Mouse (Mus musculus): ENCODE measurements around the gene Fabp1.

Gene Fabp1

DNA sequence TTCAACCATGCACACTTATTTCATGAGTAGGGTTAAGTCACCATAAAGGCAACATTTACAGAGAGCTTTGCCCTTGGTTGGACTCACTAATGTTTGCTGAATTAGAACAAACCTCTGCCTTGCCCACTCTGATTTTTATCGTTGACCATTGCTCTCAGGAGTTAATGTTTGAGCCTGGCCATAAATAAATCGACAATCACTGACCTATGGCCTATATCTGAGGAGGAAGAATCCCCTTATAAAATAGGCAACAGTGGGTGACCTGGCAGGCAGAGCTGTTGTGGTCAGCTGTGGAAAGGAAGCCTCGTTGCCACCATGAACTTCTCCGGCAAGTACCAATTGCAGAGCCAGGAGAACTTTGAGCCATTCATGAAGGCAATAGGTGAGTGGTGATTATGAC, at the start of gene Fabp1:
TSS of gene Fabp1 (plus strand) at position 216 of the 400 bp plus-strand sequence.
- no peak for DNase-seq (ENCODE audit: low read depth, low spot score)

DNA sequence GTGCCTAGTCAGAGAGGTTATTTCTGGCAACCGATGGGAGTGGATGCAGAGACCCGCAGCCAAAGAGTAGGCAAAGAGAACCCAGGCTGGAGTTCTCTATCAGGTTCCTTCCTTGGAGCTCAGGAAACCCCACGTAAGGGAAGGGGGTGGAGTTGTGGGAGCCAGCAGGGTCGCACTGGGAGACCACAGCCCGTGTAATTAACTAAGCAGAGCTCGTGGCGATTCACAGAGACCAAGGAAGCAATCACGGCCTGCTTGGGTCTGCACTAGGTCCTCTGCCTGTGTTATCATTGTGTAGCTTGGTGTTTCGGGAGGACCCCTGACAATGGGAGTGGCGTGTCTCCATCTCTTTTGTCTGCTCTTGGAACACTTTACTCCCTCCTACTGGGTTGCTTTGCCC, 48.5 kb upstream of the Fabp1 start:
- DNase-seq (ENCODE audit: low read depth, low spot score) = no peak

DNA sequence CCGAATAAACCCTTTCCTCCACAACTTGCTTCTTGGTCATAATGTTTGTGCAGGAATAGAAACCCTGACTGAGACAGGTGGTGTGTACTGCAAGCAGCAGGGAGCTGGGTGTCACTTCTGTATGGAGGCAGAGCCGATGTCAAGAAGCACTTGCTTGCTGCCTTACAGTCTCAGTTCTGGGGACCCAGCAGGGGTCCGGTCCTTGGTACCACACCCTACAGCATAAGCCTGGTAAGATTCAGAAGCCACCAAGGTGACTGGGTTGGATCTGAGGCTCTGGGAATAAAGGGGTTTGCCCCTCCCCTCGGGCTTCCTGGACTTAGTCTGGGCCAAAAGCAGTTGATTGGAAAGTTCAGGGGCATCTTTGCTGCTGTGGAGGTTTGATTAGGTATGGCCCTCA, 46.1 kb upstream of the Fabp1 start:
- DNase-seq (ENCODE audit: low read depth, low spot score) = no peak

DNA sequence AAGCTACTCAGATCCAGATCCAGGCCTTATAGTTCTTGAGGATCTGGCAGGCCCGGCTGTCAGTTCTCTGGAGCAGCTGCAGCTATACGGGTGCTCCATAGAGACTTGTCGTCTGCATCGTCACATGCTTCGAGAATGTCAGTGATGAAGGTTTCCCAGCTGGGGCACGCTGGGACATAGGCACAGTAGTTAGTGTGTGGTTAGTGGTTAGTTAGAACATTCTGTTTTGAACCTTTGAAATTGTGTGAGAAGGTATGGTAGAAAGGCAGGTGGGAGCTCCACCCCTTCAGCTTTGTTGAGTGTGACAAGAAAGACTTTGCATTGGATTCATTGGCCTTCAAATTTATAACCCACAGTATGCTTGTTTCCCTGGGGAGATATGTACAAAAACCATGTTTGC, 44.8 kb upstream of the Fabp1 start:
- DNase-seq (ENCODE audit: low read depth, low spot score) = no peak

DNA sequence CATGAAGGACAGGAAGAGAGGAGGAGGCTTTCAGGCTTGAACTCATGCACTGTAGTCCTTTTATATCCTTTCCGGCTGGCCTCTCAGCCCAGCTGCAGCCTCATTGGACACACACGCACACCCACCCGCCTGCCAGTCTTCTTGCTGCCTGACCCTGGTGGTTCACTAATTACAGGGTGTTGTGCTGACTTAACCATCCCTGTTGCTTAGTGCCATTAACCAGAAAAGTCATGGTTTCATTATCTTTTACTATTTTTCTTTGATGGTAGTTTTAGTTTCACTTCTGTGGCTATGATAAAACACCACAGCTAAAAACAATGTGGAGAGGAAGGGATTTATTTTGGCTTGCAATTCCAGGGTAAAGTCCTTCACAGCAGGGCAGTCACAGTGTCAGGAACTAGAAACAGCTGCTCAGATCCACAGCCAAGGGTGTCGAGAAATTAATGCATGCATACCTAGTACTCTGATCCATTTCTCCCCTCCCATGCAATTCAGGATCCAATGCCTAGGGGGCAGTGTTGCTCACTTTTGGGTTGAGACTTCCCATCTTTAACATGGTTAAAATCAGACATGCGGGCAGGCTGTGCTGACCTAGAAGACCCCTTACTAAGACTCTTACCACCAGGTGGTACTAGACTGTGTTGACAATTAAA, 42.8 kb upstream of the Fabp1 start:
- DNase-seq (ENCODE audit: low read depth, low spot score) = no peak

DNA sequence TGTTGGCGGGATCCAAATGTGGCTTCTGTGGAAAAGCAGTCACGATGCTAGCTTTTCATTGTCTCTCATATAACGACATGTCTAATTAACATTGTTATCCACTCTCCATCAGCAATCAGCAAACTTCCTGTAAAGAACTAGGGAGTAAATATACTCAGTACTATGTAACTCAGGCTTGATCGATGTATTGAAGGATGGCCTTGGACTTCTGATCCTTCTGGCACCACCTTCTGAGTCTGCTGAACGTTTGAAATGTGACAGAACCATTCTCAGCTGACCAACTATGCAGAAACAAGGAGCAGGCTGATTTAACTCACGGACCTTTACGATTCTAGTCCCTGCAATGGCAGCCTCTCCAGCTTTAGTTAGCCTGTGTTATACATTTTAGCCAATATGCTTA, 38.3 kb upstream of the Fabp1 start:
- no peak for DNase-seq (ENCODE audit: low read depth, low spot score)

DNA sequence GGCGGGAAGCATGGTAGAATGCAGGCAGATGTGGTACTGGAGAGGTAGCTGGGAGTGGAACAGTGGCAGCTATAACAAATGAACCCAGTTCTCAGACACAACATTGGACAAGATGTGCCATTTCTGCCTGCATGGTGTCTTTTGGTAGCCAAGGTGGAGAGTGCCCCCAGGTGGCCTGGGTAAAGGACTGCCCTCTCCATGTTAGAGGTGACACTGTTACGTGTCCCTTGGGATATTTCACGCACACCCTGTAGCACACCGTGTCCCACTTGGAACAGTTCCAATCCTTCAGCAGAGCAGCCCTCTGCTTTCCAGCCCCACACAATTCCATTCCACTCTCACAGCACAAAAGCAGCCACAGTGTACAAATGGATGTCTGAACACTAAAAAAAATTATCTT, 37.4 kb upstream of the Fabp1 start:
- DNase-seq (ENCODE audit: low read depth, low spot score) = no peak

DNA sequence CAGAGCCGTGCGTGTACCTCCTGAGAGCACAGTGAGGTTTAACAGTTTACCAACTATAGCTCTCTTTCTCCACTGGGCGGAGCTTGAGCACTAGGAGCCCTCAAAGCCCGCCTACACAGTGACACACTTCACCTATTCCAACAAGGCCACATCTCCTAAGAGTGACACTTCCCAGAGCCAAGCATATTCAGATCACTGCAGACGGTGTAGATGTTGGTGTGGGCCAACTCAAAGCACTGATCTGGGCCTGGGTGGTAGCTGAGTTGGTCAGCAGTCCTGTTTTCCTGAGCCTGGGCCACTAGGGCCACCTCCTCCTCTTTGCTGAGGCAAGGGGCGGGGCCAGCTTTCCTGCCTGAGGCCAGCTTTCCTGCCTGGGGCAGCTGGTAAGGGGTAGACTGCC, 35.2 kb upstream of the Fabp1 start:
- no peak for DNase-seq (ENCODE audit: low read depth, low spot score)

DNA sequence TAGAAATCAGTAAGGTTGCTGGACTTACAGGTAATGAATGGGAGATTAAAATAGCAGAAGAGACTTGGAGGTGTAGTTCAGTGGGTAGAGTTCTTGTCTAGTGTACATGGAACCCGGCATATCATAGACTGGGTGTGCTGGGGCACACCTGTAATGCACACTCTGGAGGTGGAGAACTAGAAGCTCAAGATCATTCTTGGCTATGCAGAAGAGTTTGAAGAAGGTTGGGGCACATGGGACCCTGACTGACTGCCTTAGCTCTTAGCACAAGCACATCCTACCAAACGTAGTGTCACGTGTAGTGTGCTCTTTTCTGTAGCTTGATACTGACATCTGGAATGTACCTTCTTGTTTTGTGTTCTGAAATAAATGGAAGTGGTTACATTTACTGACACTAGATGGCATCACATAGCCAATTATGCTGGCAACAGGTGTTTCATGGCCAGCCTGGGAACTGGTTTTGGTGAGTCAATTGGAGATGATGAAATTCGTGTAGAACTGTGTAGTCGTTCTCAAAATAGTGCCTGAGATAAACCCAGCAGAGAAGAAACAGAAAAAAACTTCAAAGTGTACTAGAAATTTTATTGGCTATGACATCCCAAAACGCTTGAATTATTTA, 33.0 kb upstream of the Fabp1 start:
- DNase-seq (ENCODE audit: low read depth, low spot score) = no peak

DNA sequence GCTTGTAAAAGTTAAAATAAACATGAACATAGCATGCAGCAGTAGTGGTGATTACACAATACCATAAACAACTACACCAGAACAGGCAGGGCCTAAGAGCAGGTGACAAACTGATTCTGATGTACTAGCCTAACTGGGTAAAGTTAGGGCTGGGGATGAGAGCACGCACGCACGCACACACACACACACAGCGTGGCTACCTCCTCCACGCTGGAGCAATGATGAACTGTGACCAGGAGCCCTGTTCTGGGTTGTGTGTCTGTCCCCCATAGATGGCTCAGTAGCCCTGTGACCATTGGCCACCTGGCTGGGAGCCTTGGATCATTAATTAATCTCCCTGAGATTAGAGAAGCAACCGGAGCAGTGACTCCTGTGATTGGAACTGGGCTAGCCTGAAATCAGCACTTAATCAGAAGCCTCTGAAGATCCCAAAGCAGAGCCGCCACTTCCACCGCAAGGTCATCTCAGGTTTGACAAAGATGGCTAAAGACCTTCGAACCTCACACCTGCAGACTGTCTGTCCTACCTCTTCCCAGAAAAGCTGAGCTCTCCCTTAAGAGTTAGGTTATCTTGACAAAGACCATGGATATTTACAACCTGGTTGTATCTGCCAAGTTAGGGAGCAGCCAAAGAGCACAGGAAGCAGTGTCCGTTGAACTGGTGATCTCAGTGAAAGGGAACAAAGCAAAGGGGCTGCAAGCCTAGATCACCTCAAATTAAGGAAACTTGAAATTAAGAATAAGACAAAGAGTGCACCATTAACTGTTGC, 26.6 kb upstream of the Fabp1 start:
- DNase-seq (ENCODE audit: low read depth, low spot score) = no peak

DNA sequence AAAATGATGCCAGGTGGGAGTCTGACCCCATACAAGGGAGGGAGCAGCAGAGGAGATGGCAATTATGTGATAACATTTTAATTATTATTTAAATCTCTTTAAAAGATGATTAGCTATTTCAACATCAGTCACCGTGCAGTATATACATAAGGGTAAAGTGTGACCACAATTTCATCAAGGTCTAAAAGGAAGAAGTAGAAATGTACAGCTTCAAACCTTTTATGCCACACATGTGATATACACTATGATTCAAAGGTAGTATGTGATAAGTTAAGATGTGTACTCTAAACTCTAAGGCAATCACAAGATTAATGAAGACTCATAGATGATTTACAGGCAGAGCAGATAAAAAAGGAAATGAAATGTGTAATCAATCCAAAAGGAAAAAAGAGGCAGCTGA, 19.0 kb upstream of the Fabp1 start:
- DNase-seq (ENCODE audit: low read depth, low spot score) = no peak

DNA sequence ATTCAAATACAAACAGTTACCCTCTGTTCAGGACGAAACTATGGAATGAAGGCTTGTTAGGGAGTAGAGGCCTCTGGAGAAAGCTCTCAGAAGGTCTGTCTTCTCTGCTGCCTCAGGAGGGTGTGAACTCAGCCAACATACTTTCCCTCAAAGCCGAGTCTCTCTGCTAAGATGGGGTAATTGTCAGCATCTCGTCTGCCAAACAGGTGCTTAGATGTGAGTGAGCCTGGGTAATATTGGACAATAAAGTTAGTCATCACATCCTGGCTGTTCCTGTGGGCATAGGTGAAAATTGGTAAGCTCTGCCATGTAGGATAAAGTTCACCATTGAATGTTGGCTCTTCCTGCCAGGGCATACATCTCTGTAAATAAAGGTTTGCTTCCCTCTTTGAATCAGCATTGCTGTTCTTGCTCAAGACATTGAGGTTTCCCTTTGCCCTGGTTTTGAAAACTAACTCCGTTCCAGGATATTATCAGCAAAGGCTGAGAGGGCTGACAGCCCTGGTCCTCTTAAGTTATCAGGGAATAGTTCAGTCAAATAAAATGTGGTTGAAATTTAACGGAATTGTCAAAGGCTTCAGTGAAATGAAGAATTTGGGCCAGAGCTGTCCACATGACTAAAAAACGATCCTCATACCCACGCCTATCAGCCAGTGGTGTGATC, 14.6 kb upstream of the Fabp1 start:
- no peak for DNase-seq (ENCODE audit: low read depth, low spot score)

DNA sequence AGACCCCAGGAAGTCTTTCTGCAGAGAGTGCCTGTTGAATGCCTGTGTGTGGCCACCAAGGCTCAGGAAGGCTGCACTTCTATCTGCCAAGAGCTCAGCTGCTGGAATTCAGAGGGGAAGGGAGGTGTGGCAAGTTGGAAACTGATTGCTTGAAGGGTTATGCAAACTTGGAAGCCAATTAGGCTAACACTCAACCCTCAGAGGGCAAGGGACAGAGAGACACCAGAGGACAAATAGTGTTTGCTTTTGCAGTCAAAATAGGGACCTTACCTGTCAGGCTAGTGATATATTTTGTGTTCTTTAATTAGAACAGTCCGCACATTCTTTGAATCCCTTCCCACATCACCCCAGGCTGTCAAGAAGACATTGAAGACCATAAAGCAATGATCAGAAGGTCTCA, 10.0 kb upstream of the Fabp1 start:
- DNase-seq (ENCODE audit: low read depth, low spot score) = no peak

DNA sequence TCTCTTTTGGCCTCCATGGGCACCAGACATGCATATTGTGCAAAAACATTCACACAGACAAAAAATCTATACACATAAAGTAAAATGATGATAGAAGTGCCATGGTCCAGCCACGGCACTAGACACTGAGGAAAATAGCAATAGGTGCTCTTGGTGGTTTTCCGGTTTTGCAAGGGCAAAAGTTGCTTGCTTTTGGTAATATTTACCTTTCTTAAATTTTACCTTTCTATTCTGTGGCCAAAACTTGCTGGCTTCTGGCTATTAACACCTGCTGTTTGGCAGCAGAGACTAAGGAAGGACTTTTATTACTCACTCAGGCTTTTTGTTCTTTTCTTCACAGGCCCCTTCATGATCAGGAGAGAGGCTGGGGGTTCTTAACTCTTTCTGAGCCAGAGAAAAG, 9.1 kb upstream of the Fabp1 start:
- DNase-seq (ENCODE audit: low read depth, low spot score) = no peak

DNA sequence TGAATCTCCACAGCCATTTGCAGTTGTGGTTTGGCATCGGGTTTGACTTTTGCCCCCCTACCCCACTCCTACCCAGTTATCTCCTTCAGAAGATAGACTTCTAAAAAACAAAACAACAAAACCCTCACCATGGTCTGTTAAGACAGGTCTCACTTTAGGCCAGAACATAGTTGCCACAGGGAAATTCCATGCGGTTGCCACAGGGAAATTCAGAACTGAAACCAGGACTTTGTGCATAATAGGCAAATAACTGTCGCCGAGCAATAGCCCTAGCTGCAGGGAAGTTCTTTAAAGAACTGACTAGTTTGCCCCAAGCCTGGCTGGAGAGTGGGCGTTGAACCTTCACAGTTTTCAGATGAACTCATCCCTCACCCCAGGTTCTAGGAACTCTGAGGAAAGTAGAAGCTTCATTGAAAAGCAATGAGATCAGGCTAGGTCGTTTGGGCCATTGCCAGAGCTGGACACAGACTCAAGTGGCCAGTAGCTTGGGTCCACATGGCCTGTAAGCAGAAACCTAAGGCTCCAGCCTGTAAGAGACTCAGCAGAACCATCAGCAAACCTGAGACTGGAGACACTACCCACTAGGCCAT, 6.4 kb upstream of the Fabp1 start:
- no peak for DNase-seq (ENCODE audit: low read depth, low spot score)

DNA sequence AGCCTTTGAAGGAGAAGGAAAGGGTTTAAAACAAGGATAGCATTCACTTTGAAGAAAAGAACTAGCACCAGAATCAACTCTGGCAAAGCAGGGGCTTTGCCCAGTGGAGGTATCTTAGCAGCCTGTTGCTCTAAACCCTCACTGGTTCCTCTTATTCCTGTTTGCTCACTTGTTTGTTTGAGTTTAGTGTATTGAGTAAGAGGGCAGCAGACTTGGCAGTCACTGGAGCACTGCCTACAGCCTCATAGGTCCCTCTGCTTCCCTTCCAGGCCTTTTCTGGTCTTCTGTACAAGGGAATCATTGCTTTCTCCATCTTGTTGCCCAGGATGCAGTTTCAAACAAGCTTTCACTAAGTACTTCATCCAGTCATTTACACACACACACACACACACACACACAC, 3.5 kb upstream of the Fabp1 start:
- no peak for DNase-seq (ENCODE audit: low read depth, low spot score)

DNA sequence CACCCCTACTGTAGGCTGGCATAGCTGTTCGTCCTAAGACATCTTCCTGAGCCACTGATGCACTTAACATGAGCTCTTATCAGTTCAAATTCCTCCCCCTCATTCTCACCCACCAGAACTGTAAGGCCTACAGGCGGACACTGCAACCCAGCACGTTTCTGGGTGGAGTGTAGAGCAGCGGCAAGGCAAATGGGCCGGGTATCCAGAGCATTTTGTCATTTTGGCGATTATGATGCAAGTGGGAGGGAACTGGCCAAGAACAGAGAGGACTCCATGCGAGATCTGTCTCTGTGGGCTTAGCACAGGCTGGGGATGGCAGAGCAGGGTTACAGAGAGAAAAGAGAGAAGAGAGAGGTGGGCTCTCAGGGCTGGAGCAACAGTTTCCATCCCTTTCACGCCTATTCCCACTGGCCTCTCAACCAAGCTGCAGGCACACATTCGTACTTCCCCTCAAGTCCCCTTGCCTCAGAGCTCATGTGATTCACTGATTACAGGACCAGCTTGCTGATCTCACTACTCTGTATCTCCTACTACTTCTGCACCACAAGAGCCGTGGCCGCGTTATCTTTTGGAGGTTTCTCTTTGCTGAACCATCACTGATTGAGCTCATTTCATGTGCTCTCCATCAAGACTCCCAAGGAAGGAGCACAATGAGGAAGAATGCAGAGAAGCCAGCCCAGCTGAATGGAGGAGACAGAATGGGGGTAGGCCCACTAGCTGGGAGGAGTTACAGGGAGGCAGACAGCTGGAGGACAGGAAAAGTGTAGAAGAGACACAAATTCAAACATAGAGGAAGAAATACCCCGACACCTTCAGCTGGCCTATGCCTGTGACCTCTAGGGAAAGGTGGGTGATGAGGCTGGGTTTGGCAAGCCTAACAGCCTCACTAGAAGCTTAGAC, 1.7 kb upstream of the Fabp1 start:
- DNase-seq (ENCODE audit: low read depth, low spot score) = no peak

DNA sequence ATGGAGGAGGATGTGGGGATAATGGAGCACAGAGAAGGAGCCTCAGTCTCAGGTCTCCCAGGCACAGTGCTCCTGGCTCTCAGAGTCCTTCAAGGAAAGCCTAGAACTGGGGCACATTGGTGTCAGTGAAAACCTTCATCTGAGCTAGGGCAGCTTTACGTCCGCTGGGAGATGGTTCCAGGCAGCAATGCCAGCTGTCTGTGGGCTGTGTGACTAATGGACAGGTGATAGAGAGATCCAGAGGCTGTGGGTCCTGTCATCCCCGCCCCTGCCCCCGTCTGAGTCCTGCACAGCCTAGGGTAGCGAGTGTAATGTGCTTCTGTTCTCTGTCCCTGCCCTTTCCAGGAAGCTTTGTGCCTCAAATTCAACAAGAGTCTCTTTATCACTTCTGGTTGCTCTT, 2.3 kb downstream of the Fabp1 start:
- no peak for DNase-seq (ENCODE audit: low read depth, low spot score)

DNA sequence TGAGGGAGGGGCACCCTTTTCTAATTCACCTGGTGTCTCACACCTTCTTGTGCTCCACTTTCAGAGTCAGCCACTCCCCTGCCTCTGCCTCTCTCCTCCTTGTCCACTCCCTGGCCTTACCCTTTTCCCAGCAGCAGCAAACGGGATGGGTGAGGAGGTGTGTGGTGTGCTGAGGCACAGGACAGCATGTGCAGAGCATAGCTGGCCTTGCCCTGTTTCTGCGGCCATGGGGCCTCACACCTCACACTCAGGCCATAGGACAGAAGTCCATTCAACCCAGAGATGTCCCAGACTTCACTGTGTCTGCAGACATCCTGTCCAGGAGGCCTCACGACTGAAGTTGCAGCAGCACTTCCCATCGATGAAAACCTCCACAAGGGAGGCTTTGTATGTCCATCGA, 4.0 kb downstream of the Fabp1 start:
- DNase-seq (ENCODE audit: low read depth, low spot score) = no peak

DNA sequence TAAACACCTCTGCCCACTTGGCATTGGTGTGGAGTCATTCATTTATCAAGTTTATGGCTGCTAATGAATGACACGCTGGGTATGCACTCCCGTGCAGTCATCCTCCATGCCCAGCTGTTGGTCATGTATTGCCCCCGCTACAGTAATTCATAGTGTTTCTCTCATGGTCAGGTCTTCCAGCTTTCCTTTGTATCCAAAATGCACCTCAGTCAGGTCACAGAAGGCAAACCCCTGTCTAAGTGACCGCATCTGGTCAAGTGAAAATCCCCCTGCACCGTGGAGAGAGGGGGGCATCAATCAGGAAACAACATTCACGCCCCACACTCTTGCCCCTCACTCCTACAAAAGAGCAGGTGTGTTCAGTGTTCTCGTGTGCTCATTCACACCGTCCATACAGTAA, 4.5 kb downstream of the Fabp1 start:
- no peak for DNase-seq (ENCODE audit: low read depth, low spot score)

DNA sequence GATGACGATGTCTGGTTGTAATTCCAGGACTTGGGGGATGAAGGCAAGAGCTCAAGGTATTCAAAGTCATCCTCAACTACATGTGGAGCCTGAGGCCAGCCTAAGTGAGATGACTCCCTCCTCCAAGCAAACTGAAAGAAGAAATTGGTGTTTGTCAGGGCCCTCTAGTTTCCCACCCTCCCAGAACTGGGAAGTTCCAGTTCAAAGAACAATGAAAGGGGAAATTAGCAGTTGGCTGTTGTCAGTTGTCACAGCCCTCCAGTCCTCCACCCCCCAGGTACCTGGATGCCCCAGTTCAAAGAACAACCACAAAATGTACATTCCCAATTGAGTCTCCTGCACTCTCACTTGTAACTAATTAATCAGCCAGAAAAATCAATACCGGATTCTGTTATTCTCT, 9.1 kb downstream of the Fabp1 start:
- no peak for DNase-seq (ENCODE audit: low read depth, low spot score)

Data from retina, adult 2 months (tissue).